Mouse (Mus musculus): ENCODE results near the gene Gcdh. TPM values are rescaled to one million over a fixed set of nuclear protein-coding genes. Genes with fewer than 3 reads are reported as not detected.

Gene Gcdh
- polyA plus RNA-seq (2014; fragmentation: Illumina TruSeq; extraction: RNeasy Lipid Tissue Mini Kit (QIAGEN cat#74804); ENCODE audit: low read depth, low replicate concordance): 51.8 TPM

DNA sequence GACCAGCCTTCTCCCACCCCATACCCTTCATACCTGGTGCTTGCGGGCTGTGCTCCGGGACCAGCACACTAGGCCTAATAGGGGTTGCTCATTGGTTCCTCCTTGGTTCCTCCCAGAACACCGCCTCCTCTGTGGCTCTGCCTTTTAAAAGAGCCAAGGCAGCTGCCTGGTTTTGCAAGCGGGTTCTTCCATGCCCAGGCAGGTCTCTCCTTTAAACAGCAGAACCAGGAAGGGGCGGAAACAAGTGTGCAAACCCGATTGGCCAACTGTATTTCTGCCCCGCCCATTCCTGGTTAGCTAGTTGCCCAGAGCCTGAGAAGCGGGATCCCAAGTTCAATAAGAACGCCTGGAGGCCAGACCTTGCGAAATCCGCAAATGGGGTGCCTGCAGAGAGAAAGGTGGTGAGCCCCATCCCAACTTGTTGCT lies at the start of gene Gcdh:
Gcdh (minus strand) TSS at position 213 of the 426 bp plus-strand sequence.

DNA sequence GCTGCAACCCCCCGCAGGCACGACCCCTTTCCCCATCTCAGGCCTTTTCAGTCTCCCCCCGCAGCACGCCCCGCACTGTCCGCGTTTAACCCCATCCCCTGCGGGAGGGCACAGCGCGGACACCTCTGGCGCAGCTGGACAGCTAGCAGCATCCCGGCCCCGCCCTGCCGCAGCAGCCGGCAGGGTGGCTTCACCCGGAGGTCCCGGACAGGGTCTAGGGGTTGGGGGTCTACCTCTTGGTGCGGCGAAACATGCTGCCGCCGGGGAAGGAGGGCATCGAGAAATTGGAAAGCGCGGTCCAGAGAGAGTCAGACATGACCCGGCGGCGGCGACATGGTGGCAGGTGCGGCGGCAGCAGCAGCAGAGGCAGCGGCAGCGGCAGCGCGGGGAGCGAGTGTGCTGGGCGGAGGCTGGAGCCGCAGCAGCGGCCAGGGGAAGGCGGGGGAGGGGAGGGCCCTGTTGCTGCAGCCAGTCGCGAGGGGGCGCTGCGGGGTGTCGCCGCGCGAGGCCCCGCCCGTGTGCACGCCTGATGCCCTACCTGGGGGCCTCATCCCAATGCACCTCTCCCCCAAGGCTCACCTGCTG lies 43.3 kb upstream of the Gcdh start, which contains the start of gene Mast1:
Mast1 (minus strand) TSS at position 398 of the 585 bp plus-strand sequence.

DNA sequence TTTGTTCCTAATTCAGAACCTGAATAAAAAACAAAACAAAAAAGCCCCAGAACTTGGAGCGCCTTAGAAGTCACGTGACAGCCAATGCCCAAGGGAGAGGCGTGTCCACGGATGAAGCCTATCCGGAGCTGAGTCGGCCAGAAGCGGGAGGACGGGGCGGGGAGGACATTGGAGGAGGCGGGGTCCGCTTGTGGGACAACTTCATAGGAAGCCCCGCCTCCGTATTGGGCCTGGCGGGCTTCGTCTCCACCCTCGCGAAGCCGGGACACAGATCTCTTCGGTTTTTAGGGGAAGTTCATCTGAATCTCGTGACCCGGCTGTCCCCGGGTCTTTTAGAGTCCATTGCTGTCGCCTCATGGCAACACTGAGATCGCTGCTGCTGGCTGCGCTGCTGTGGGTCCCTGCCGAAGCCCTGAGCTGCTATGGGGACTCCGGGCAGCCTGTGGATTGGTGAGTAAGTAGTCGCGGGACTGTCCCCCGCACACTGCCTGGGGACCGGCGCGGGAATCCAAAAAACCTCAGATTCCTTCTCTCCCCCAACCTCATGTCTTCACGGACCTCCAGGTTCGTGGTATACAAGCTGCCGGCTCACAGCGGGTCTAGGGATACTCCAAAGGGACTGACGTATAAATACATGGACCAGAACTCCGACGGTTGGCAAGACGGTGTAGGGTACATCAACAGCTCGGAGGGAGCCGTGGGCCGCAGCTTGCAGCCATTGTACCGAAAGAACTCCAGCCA lies 14.9 kb upstream of the Gcdh start, which contains the start of gene Dnase2a:
Dnase2a (plus strand) TSS at position 140 of the 741 bp plus-strand sequence.

DNA sequence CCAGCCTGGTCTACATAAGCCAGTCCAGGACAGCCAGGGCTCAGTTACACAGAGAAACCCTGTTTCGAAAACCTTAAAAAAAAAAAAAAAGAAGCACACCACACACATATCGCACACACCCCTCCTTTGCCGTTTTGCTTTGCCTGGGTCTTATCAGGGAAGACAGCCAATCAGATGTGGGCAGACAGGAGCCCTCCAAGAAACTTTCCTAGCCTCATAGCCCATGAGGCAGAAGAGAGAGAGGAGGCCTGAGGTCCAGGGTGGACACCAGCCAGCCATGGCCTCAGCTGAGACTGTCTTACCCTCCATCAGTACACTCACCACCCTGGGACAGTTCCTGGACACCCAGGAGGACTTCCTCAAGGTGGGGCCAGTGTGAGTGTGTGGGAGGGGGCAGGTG lies 8.0 kb upstream of the Gcdh start, which contains the start of gene Klf1:
Klf1 (plus strand) TSS at position 177 of the 400 bp plus-strand sequence.

DNA sequence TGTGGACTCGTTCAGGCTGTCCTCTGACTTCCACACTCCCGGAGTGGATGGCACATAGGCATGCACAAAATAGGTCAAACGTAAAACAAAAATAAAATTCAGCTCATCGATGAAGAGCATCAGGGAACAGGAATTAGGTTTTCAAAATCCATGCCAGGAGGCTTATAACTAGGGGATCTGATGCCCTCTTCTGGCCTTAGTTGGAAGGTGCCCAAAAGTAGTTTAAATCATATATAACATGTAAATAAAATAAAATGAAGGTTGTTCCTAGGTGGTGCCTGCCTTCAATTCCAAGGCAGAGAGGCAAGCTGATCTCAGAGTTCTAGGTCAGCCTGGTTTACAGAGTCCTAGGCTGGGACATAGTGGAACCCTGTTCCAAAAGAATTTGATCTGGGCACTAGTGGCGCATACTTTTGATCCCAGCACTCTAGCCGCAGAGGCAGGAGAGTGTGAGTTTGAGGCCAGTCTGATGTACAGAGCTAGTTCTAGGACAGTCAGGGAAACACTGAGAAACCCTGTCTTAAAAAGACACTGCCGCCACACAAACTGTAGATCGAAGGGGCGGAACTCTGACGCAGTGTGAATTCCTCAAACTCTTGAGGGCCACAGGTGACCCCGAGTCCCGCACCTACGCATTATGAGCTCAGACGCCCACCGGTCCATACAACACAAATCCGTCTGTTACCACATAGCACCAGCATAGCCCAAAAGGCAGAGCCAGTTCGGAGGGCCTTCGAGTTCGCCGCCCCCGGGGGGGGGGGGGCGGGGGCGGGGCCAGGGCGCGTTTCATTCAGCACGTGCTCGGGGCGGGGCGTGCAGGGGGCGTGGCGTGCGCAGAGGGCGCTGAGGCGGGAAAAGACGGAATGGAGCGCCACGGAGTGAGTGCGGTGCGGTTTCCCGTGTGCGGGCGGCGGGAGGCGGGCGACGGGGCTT lies 22.1 kb downstream of the Gcdh start, which contains the start of gene Syce2:
Syce2 (plus strand) TSS at position 736 of the 933 bp plus-strand sequence.

DNA sequence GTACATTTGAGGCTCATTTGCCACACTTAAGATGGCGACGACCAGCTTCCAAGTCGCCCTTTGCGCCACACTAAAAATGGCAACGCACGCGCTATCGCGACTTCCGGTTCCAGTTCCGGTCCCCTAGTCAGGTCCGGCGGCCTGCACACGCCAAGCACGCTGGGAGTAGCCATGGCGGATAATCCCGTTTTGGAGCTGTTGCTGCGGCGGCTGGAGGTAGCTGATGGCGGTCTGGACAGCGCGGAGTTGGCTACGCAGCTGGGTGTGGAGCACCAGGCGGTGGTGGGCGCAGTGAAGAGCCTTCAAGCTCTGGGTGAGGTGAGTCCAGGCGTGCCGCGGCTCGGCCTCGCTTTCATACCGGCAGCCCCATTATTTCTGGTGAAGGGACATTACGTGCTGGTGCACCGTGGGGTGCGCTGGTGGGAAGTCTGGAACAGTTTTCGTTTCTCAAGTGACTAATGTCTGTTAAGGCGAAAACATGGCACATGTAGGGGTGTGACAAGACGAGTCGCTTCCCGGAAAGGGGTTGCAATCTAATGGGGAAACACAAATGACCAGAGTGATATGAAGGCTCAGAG lies 36.8 kb downstream of the Gcdh start, which contains the start of gene Farsa:
Farsa (plus strand) TSS at position 126 of the 578 bp plus-strand sequence.

DNA sequence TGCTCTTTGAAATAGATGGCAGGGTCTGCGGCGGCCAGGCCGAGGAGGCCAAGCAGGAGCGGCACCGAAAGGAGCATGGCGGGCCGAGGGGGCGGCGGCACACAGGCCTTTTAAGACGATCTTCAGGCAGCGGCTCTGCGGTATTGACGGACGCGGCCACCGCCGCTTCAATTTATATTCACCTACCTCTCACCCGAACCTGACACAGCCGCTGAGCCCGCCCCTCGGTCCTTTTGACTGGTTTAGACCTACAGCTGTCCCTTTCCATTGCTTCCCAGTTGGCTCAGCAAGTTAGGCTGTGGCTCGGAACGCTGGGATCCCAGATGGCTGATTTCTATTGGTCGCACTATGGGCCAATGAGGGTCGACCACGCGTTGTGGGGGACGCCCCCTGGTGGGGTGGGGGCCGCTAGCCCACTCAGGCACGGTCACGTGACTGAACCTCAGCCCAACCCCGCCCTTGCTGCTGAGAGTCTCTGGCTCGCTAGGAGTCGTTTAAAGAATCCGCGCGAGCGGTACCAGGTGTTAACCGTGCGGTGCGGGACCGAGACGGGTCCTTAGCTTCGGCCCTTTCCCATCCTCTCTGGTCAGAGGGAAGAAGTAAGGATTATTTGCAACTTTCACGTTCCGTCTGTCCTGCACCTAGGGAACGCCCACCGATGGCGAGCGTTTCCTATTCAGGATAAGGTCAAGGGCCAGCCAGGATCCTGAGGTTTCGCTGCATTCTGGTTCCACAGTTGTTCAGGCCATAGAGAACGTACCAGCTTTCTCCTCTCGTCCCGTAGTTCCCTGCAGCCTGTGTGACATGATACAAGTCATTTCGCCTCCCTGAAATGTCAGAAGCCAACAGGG lies 46.8 kb downstream of the Gcdh start, which contains the start of gene Calr:
Calr (minus strand) TSS at position 213 of the 851 bp plus-strand sequence.

DNA sequence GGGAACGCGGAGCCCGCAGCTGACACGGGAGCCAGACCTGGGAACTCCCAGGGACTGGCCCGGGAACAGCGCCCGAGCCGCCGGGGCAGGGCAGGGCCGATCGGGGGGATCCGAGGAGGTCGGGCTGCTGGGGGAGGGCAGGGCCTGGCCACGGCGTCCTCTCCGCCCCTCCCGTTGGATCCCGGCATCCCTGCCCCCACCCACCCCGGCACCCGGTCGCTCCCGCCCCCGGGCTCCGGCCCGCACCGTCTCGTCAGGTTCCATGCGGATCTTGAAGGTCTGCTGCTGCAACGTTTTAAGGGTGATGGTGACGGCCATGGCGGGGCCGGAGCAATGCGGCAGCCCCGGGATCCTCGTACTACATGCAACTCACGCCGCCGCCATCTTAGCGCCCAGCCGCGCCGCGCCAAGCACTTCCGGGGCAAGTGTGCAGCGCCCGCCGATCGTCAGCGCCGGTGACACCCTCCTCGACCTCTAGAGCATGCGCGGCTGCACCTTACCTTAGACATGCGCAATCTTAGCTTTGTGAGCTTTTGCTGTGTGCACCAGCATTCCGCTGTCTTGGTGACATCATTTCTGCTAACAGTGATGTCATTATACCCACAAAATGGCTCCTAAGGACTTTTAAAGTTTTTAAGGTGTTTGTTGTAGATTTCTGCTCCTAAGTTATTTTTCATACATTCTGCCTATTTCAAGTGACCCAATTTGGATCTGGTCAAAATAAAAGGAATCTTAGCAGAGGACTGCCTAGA lies 53.3 kb downstream of the Gcdh start, which contains the start of gene Rad23a:
Rad23a (minus strand) TSS at position 418 of the 752 bp plus-strand sequence.

Other genes with a start within 250 kb of the Gcdh start
- 2.4 TPM for gene Ier2, start 231.1 kb downstream of the Gcdh start, polyA plus RNA-seq (2014; fragmentation: Illumina TruSeq; extraction: RNeasy Lipid Tissue Mini Kit (QIAGEN cat#74804); ENCODE audit: low read depth, low replicate concordance)
- 9.4 TPM for gene Trmt1, start 207.6 kb downstream of the Gcdh start, polyA plus RNA-seq (2014; fragmentation: Illumina TruSeq; extraction: RNeasy Lipid Tissue Mini Kit (QIAGEN cat#74804); ENCODE audit: low read depth, low replicate concordance)
- 3.7 TPM for gene Nacc1, start 206.1 kb downstream of the Gcdh start, polyA plus RNA-seq (2014; fragmentation: Illumina TruSeq; extraction: RNeasy Lipid Tissue Mini Kit (QIAGEN cat#74804); ENCODE audit: low read depth, low replicate concordance)
- gene Lyl1, start 192.5 kb downstream of the Gcdh start, polyA plus RNA-seq (2014; fragmentation: Illumina TruSeq; extraction: RNeasy Lipid Tissue Mini Kit (QIAGEN cat#74804); ENCODE audit: low read depth, low replicate concordance): not detected
- not detected for gene G430095P16Rik, start 170.9 kb downstream of the Gcdh start, polyA plus RNA-seq (2014; fragmentation: Illumina TruSeq; extraction: RNeasy Lipid Tissue Mini Kit (QIAGEN cat#74804); ENCODE audit: low read depth, low replicate concordance)
- 13.9 TPM for gene Nfix, start 93.6 kb downstream of the Gcdh start, polyA plus RNA-seq (2014; fragmentation: Illumina TruSeq; extraction: RNeasy Lipid Tissue Mini Kit (QIAGEN cat#74804); ENCODE audit: low read depth, low replicate concordance)
- gene Dand5, start 71.1 kb downstream of the Gcdh start, polyA plus RNA-seq (2014; fragmentation: Illumina TruSeq; extraction: RNeasy Lipid Tissue Mini Kit (QIAGEN cat#74804); ENCODE audit: low read depth, low replicate concordance): 5.4 TPM
- 2.3 TPM for gene Gadd45gip1, start 62.4 kb downstream of the Gcdh start, polyA plus RNA-seq (2014; fragmentation: Illumina TruSeq; extraction: RNeasy Lipid Tissue Mini Kit (QIAGEN cat#74804); ENCODE audit: low read depth, low replicate concordance)
- 9.2 TPM for gene Rad23a, start 53.3 kb downstream of the Gcdh start, polyA plus RNA-seq (2014; fragmentation: Illumina TruSeq; extraction: RNeasy Lipid Tissue Mini Kit (QIAGEN cat#74804); ENCODE audit: low read depth, low replicate concordance)
- 638 TPM for gene Calr, start 47.0 kb downstream of the Gcdh start, polyA plus RNA-seq (2014; fragmentation: Illumina TruSeq; extraction: RNeasy Lipid Tissue Mini Kit (QIAGEN cat#74804); ENCODE audit: low read depth, low replicate concordance)
- gene Farsa, start 36.9 kb downstream of the Gcdh start, polyA plus RNA-seq (2014; fragmentation: Illumina TruSeq; extraction: RNeasy Lipid Tissue Mini Kit (QIAGEN cat#74804); ENCODE audit: low read depth, low replicate concordance): 4.7 TPM
- 6.2 TPM for gene Syce2, start 21.8 kb downstream of the Gcdh start, polyA plus RNA-seq (2014; fragmentation: Illumina TruSeq; extraction: RNeasy Lipid Tissue Mini Kit (QIAGEN cat#74804); ENCODE audit: low read depth, low replicate concordance)
- gene Klf1, start 8.0 kb upstream of the Gcdh start, polyA plus RNA-seq (2014; fragmentation: Illumina TruSeq; extraction: RNeasy Lipid Tissue Mini Kit (QIAGEN cat#74804); ENCODE audit: low read depth, low replicate concordance): not detected
- gene Dnase2a, start 14.6 kb upstream of the Gcdh start, polyA plus RNA-seq (2014; fragmentation: Illumina TruSeq; extraction: RNeasy Lipid Tissue Mini Kit (QIAGEN cat#74804); ENCODE audit: low read depth, low replicate concordance): 10.7 TPM
- gene Mast1, start 43.4 kb upstream of the Gcdh start, polyA plus RNA-seq (2014; fragmentation: Illumina TruSeq; extraction: RNeasy Lipid Tissue Mini Kit (QIAGEN cat#74804); ENCODE audit: low read depth, low replicate concordance): not detected
- gene Rtbdn, start 53.1 kb upstream of the Gcdh start, polyA plus RNA-seq (2014; fragmentation: Illumina TruSeq; extraction: RNeasy Lipid Tissue Mini Kit (QIAGEN cat#74804); ENCODE audit: low read depth, low replicate concordance): not detected
- not detected for gene Gm49661, start 75.5 kb upstream of the Gcdh start, polyA plus RNA-seq (2014; fragmentation: Illumina TruSeq; extraction: RNeasy Lipid Tissue Mini Kit (QIAGEN cat#74804); ENCODE audit: low read depth, low replicate concordance)
- gene Prdx2, start 75.7 kb upstream of the Gcdh start, polyA plus RNA-seq (2014; fragmentation: Illumina TruSeq; extraction: RNeasy Lipid Tissue Mini Kit (QIAGEN cat#74804); ENCODE audit: low read depth, low replicate concordance): 79.1 TPM
- 7.6 TPM for gene Rnaseh2a, start 75.8 kb upstream of the Gcdh start, polyA plus RNA-seq (2014; fragmentation: Illumina TruSeq; extraction: RNeasy Lipid Tissue Mini Kit (QIAGEN cat#74804); ENCODE audit: low read depth, low replicate concordance)
- 0.99 TPM for gene Junb, start 84.8 kb upstream of the Gcdh start, polyA plus RNA-seq (2014; fragmentation: Illumina TruSeq; extraction: RNeasy Lipid Tissue Mini Kit (QIAGEN cat#74804); ENCODE audit: low read depth, low replicate concordance)
- 1.8 TPM for gene Hook2, start 96.7 kb upstream of the Gcdh start, polyA plus RNA-seq (2014; fragmentation: Illumina TruSeq; extraction: RNeasy Lipid Tissue Mini Kit (QIAGEN cat#74804); ENCODE audit: low read depth, low replicate concordance)
- not detected for gene Best2, start 120.6 kb upstream of the Gcdh start, polyA plus RNA-seq (2014; fragmentation: Illumina TruSeq; extraction: RNeasy Lipid Tissue Mini Kit (QIAGEN cat#74804); ENCODE audit: low read depth, low replicate concordance)
- gene Asna1, start 131.4 kb upstream of the Gcdh start, polyA plus RNA-seq (2014; fragmentation: Illumina TruSeq; extraction: RNeasy Lipid Tissue Mini Kit (QIAGEN cat#74804); ENCODE audit: low read depth, low replicate concordance): 16.1 TPM
- gene Trir, start 132.9 kb upstream of the Gcdh start, polyA plus RNA-seq (2014; fragmentation: Illumina TruSeq; extraction: RNeasy Lipid Tissue Mini Kit (QIAGEN cat#74804); ENCODE audit: low read depth, low replicate concordance): 15.8 TPM
- gene Tnpo2, start 143.0 kb upstream of the Gcdh start, polyA plus RNA-seq (2014; fragmentation: Illumina TruSeq; extraction: RNeasy Lipid Tissue Mini Kit (QIAGEN cat#74804); ENCODE audit: low read depth, low replicate concordance): 18.2 TPM
- gene Fbxw9, start 166.1 kb upstream of the Gcdh start, polyA plus RNA-seq (2014; fragmentation: Illumina TruSeq; extraction: RNeasy Lipid Tissue Mini Kit (QIAGEN cat#74804); ENCODE audit: low read depth, low replicate concordance): 1.0 TPM
- not detected for gene Gm5741, start 174.1 kb upstream of the Gcdh start, polyA plus RNA-seq (2014; fragmentation: Illumina TruSeq; extraction: RNeasy Lipid Tissue Mini Kit (QIAGEN cat#74804); ENCODE audit: low read depth, low replicate concordance)
- 14.2 TPM for gene Dhps, start 177.8 kb upstream of the Gcdh start, polyA plus RNA-seq (2014; fragmentation: Illumina TruSeq; extraction: RNeasy Lipid Tissue Mini Kit (QIAGEN cat#74804); ENCODE audit: low read depth, low replicate concordance)
- gene Wdr83os, start 186.8 kb upstream of the Gcdh start, polyA plus RNA-seq (2014; fragmentation: Illumina TruSeq; extraction: RNeasy Lipid Tissue Mini Kit (QIAGEN cat#74804); ENCODE audit: low read depth, low replicate concordance): 10.6 TPM
- 2.3 TPM for gene Wdr83, start 187.4 kb upstream of the Gcdh start, polyA plus RNA-seq (2014; fragmentation: Illumina TruSeq; extraction: RNeasy Lipid Tissue Mini Kit (QIAGEN cat#74804); ENCODE audit: low read depth, low replicate concordance)
- gene Man2b1, start 189.3 kb upstream of the Gcdh start, polyA plus RNA-seq (2014; fragmentation: Illumina TruSeq; extraction: RNeasy Lipid Tissue Mini Kit (QIAGEN cat#74804); ENCODE audit: low read depth, low replicate concordance): 5.0 TPM
- gene Zfp791, start 229.2 kb upstream of the Gcdh start, polyA plus RNA-seq (2014; fragmentation: Illumina TruSeq; extraction: RNeasy Lipid Tissue Mini Kit (QIAGEN cat#74804); ENCODE audit: low read depth, low replicate concordance): 2.5 TPM

All from adrenal gland, adult 10 weeks (tissue).